Mouse (Mus musculus) CH12.LX (cell line): ENCODE data around the gene Fam89a. TPM values are rescaled to one million over a fixed set of nuclear protein-coding genes. Genes with fewer than 3 reads are reported as not detected.

Experiments
- DNase-seq: peaks from one replicate; pipeline ENCODE4 v3.0.0-alpha.2; 2013; ENCODE audit errors: extremely low read depth
- H3K27ac ChIP-seq: 2 replicates; pipeline ENCODE4 v1.5.1; 2012; ENCODE audit warnings: low read depth, mild to moderate bottlenecking, control low read depth, moderate library complexity; ENCODE audit not compliant: insufficient read depth
- H3K27me3 ChIP-seq: replicated peaks from 2 replicates; pipeline ENCODE3; 2012; ENCODE audit warnings: inconsistent platforms
- H3K36me3 ChIP-seq, 2 experiments: replicated peaks in 1 of 2; 2 replicates each; pipeline versions ENCODE3 to v1.6.1; 2012; ENCODE audit warnings: inconsistent platforms in 1 of 2, low read length in 1 of 2, mild to moderate bottlenecking in 1 of 2, mixed read lengths in 1 of 2, moderate library complexity in 1 of 2; ENCODE audit not compliant: control insufficient read depth in 1 of 2, insufficient read depth in 1 of 2
- H3K4me1 ChIP-seq, 2 experiments: 2 replicates each; pipeline ENCODE4 v1.6.1; 2012; ENCODE audit warnings: inconsistent platforms in 1 of 2, moderate library complexity in 1 of 2; ENCODE audit not compliant: insufficient read depth in 2 of 2, control insufficient read depth in 1 of 2
- H3K4me2 ChIP-seq: 2 replicates; pipeline ENCODE4 v1.6.1; 2012; ENCODE audit warnings: low read depth, mild to moderate bottlenecking, control low read depth; ENCODE audit not compliant: poor library complexity, insufficient read depth, severe bottlenecking
- H3K4me3 ChIP-seq, 3 experiments: fragments of 150-350 bp in 1 of 3; sonication (generic) in 1 of 3; replicated peaks in 1 of 3; 2 replicates each; pipeline versions ENCODE3 to v1.5.1; 2011 to 2012; ENCODE audit warnings: low read depth in 2 of 3, low read length in 2 of 3, mild to moderate bottlenecking in 2 of 3, moderate library complexity in 2 of 3, control low read depth in 1 of 3, improper control_type of control experiment in 1 of 3, inconsistent platforms in 1 of 3, mixed read lengths in 1 of 3; ENCODE audit not compliant: poor library complexity in 1 of 3
- H3K79me2 ChIP-seq: replicated peaks from 2 replicates; pipeline ENCODE4 v1.6.1; 2012; ENCODE audit warnings: mild to moderate bottlenecking, moderate library complexity; ENCODE audit not compliant: control insufficient read depth, poor library complexity, insufficient read depth, severe bottlenecking; ENCODE audit errors: extremely low read depth
- H3K9ac ChIP-seq: 2 replicates; pipeline ENCODE4 v1.6.1; 2012; ENCODE audit warnings: low read depth, mild to moderate bottlenecking, control low read depth, moderate library complexity; ENCODE audit not compliant: insufficient read depth
- H3K9me3 ChIP-seq: replicated peaks from 2 replicates; pipeline ENCODE3; 2012; ENCODE audit warnings: low read length, inconsistent platforms, mixed read lengths
- BHLHE40 ChIP-seq: IDR thresholded peaks from 2 replicates; pipeline ENCODE4 v1.6.1; 2011; ENCODE audit warnings: mild to moderate bottlenecking, low read depth, low read length, improper control_type of control experiment
- CHD1 ChIP-seq: IDR thresholded peaks from 2 replicates; pipeline ENCODE4 v1.6.1; 2012; ENCODE audit warnings: low read depth, low read length, improper control_type of control experiment, inconsistent platforms
- CTCF ChIP-seq, 2 experiments: IDR thresholded peaks in 1 of 2; conservative IDR thresholded peaks in 1 of 2; 2 replicates each; pipeline ENCODE4 v1.5.1; 2011 to 2012; ENCODE audit warnings: low read depth in 2 of 2, low read length in 2 of 2, improper control_type of control experiment in 1 of 2, inconsistent platforms in 1 of 2, mild to moderate bottlenecking in 1 of 2, moderate library complexity in 1 of 2
- ELF1 ChIP-seq: IDR thresholded peaks from 2 replicates; pipeline ENCODE4 v1.6.1; 2014; ENCODE audit warnings: low read depth, mild to moderate bottlenecking, inconsistent platforms, low read length, improper control_type of control experiment
- EP300 ChIP-seq: IDR thresholded peaks from 2 replicates; pipeline ENCODE4 v1.6.1; 2011; ENCODE audit warnings: low read length, improper control_type of control experiment
- ETS1 ChIP-seq: conservative IDR thresholded peaks from 2 replicates; pipeline ENCODE4 v1.6.1; 2012; ENCODE audit warnings: low read depth, mild to moderate bottlenecking, inconsistent platforms, low read length, improper control_type of control experiment, moderate library complexity
- GABPA ChIP-seq: IDR thresholded peaks from 2 replicates; pipeline ENCODE4 v1.6.1; 2012; ENCODE audit warnings: low read depth, low read length, improper control_type of control experiment, inconsistent platforms; ENCODE audit not compliant: insufficient replicate concordance
- IRF4 ChIP-seq: IDR thresholded peaks from 2 replicates; pipeline ENCODE4 v1.6.1; 2014; ENCODE audit warnings: low read depth, mild to moderate bottlenecking, inconsistent platforms, low read length, improper control_type of control experiment
- JUND ChIP-seq: conservative IDR thresholded peaks from 2 replicates; pipeline ENCODE4 v1.6.1; 2011; ENCODE audit warnings: low read depth, low read length, improper control_type of control experiment
- MAFK ChIP-seq: IDR thresholded peaks from 2 replicates; pipeline ENCODE4 v1.6.1; 2011; ENCODE audit warnings: low read length, improper control_type of control experiment; ENCODE audit not compliant: insufficient replicate concordance
- MAX ChIP-seq: IDR thresholded peaks from 2 replicates; pipeline ENCODE4 v1.6.1; 2011; ENCODE audit warnings: low read length, improper control_type of control experiment
- MEF2A ChIP-seq: IDR thresholded peaks from 2 replicates; pipeline ENCODE4 v1.6.1; 2014; ENCODE audit warnings: low read depth, mild to moderate bottlenecking, inconsistent platforms, low read length, improper control_type of control experiment, borderline replicate concordance
- MXI1 ChIP-seq: IDR thresholded peaks from 2 replicates; pipeline ENCODE4 v1.6.1; 2011; ENCODE audit warnings: mild to moderate bottlenecking, low read depth, low read length, improper control_type of control experiment
- MYC ChIP-seq: IDR thresholded peaks from 2 replicates; pipeline ENCODE4 v1.6.1; 2011; ENCODE audit warnings: low read depth, mild to moderate bottlenecking, improper control_type of control experiment, low read length
- NELFE ChIP-seq: IDR thresholded peaks from 2 replicates; pipeline ENCODE4 v1.6.1; 2011; ENCODE audit warnings: low read depth, low read length, improper control_type of control experiment
- RAD21 ChIP-seq: IDR thresholded peaks from 2 replicates; pipeline ENCODE4 v1.6.1; 2011; ENCODE audit warnings: low read depth, mild to moderate bottlenecking, low read length, improper control_type of control experiment, moderate library complexity
- RCOR1 ChIP-seq: conservative IDR thresholded peaks from 2 replicates; pipeline ENCODE4 v1.6.1; 2012; ENCODE audit warnings: low read depth, mild to moderate bottlenecking, inconsistent platforms, low read length, improper control_type of control experiment
- SMC3 ChIP-seq: IDR thresholded peaks from 2 replicates; pipeline ENCODE4 v1.6.1; 2011; ENCODE audit warnings: low read depth, low read length, improper control_type of control experiment
- TBP ChIP-seq: conservative IDR thresholded peaks from 2 replicates; pipeline ENCODE4 v1.6.1; 2011; ENCODE audit warnings: low read depth, low read length, improper control_type of control experiment
- ZC3H11A ChIP-seq: IDR thresholded peaks from 2 replicates; pipeline ENCODE4 v1.6.1; 2012; ENCODE audit warnings: low read depth, mild to moderate bottlenecking, inconsistent platforms, low read length, improper control_type of control experiment
- ZKSCAN1 ChIP-seq: IDR thresholded peaks from 2 replicates; pipeline ENCODE4 v1.6.1; 2012; ENCODE audit warnings: low read depth, inconsistent platforms, low read length, improper control_type of control experiment, borderline replicate concordance
- dilution Hi-C: fragments of 300-500 bp; cut with MboI; formaldehyde crosslinking; loops from 2 replicates; pipeline ENCODE4 v1.14.3; 2020; ENCODE audit warnings: low sequenced_read_pairs; ENCODE audit not compliant: extremely low pct_unique_long_range_greater_than_20kb, extremely low pct_ligation_motif_present
- in situ Hi-C: fragments of 300-500 bp; cut with MboI; formaldehyde crosslinking; loops from 3 replicates; pipeline ENCODE4 v1.14.3; 2019; ENCODE audit warnings: low sequenced_read_pairs, low pct_ligation_motif_present, low pct_unique_long_range_greater_than_20kb, mixed read lengths
- polyA plus RNA-seq: library from polyadenylated mRNA; unstranded; fragments of >175 nt; gene quantifications from 2 replicates; pipeline ENCODE4 v1.2.1, GENCODE M21; 2012; ENCODE audit warnings: low read depth; ENCODE audit not compliant: insufficient read length
- total RNA-seq, 2 experiments: library from RNA; depleted of rRNA; stranded (reverse); fragments of 300-350 nt in 1 of 2; fragments of >200 nt in 1 of 2; gene quantifications; 2 replicates each; pipeline ENCODE4 v1.2.3; 2012 to 2014

Fam89a gene
- total and polyA plus RNA-seq, 3 experiments = 2.5 to 4.8 (median 3.7) TPM

GRCm38 (mm10) chr8:124756601-124757000 is 5.0 kb upstream of the Fam89a start (continued):
- TF ChIP-seq MXI1 (peak; percentile 37; the same call in 1 of the 2 replicates), ETS1 (peak; percentile 83), IRF4 (peak; percentile 87)

- Histone ChIP-seq H3K27ac (no peak overlapping the region), H3K4me2 (peak overlapping the region; percentile 93), H3K9me3 (peaks cover 9% of the 10 kb centered on the region), H3K79me2 (no peaks in the 10 kb centered on the region), H3K4me1 (peaks cover 16 to 64% of the 10 kb centered on the region in 2 experiments), H3K9ac (no peak overlapping the region), H3K27me3 (peaks cover 6% of the 10 kb centered on the region), H3K36me3 (no peaks in the 10 kb centered on the region), H3K4me3 (no peak overlapping the region)
- in situ Hi-C loops = no loop called here
- DNase-seq = peak; percentile 36
- TF ChIP-seq RAD21 = no peak
- TF ChIP-seq ELF1 = no peak
- peak; percentile 80; the same call in 1 of the 2 replicates for TF ChIP-seq RCOR1
- peak; percentile 55 for TF ChIP-seq IRF4
- TF ChIP-seq JUND = no peak
- TF ChIP-seq EP300 = peak; percentile 57
- dilution Hi-C loops = no loop called here
These were observed 4.5 kb upstream of the Fam89a start for GRCm38 (mm10) chr8:124756153-124756552.

GRCm38 (mm10) chr8:124755481-124755880 is 3.8 kb upstream of the Fam89a start:
- no peak for TF ChIP-seq MEF2A
- TF ChIP-seq MAFK = no peak
- TF ChIP-seq BHLHE40 = no peak
- no peak for TF ChIP-seq ZC3H11A
- no peak for TF ChIP-seq GABPA
- TF ChIP-seq NELFE = no peak
- no peak for TF ChIP-seq CHD1
- no peak for TF ChIP-seq MYC
- no peak for TF ChIP-seq ZKSCAN1
- TF ChIP-seq RCOR1 = no peak
- TF ChIP-seq CTCF (conservative IDR thresholded peaks at IDR 0.05 in 1 of 2, IDR thresholded peaks at IDR 0.05 in 1 of 2; ENCODE audit: low read depth in 2 of 2, low read length in 2 of 2) = no peak
- no peak for TF ChIP-seq SMC3
- TF ChIP-seq MAX = no peak
- TF ChIP-seq ELF1 = no peak
- TF ChIP-seq TBP = no peak
- H3K4me2 ChIP-seq = no peak overlapping the region
- in situ Hi-C loops = no loop called here
- peaks cover 16 to 71% of the 10 kb centered on the region in 2 experiments for H3K4me1 ChIP-seq
- dilution Hi-C loops = no loop called here
- no peak overlapping the region for H3K27ac ChIP-seq
- H3K36me3 ChIP-seq = no peaks in the 10 kb centered on the region
- peaks cover 9% of the 10 kb centered on the region for H3K27me3 ChIP-seq
- no peaks in the 10 kb centered on the region for H3K79me2 ChIP-seq
- H3K9ac ChIP-seq = no peak overlapping the region
- H3K4me3 ChIP-seq = no peak overlapping the region
- DNase-seq = no peak
- peaks cover 9% of the 10 kb centered on the region for H3K9me3 ChIP-seq
